Mouse (Mus musculus): Measurements from ENCODE around the gene Henmt1. TPM values are rescaled to one million over a fixed set of nuclear protein-coding genes. Genes with fewer than 3 reads are reported as not detected.

The Henmt1 gene
- total and polyA plus RNA-seq, 2 experiments from 2014 or later = 0.24 to 2.2 TPM

- peaks cover 30% of the 10 kb centered on the region for H3K36me3 ChIP-seq (ENCODE audit: insufficient read depth)
- no peaks in the 10 kb centered on the region for H3K27me3 ChIP-seq (ENCODE audit: insufficient read depth, low read length)
- H3K27ac ChIP-seq (ENCODE audit: low read depth, low read length) = no peak overlapping the region
- no peak for TF ChIP-seq CTCF (IDR thresholded peaks at IDR 0.05; ENCODE audit: low read depth)
- no peak overlapping the region for H3K9ac ChIP-seq
- DNase-seq (no peak), ATAC-seq (no peak)
- no peak overlapping the region for H3K4me3 ChIP-seq (ENCODE audit: low read depth, low read length)
- H3K9me3 ChIP-seq (ENCODE audit: low read length) = no peaks in the 10 kb centered on the region
- 52% methylated on average over 2 of the region's 2 CpGs for WGBS
- H3K4me2 ChIP-seq (ENCODE audit: low read depth) = no peak overlapping the region
- H3K4me1 ChIP-seq (ENCODE audit: insufficient read depth) = no peaks in the 10 kb centered on the region
Measured at GRCm38 (mm10) chr3:108902038-108902437, 37.6 kb upstream of the Henmt1 start.

- Histone ChIP-seq H3K4me1 (ENCODE audit: insufficient read depth) (no peaks in the 10 kb centered on the region), H3K4me2 (ENCODE audit: low read depth) (no peak overlapping the region), H3K9ac (no peak overlapping the region), H3K36me3 (ENCODE audit: insufficient read depth) (peaks cover 33% of the 10 kb centered on the region), H3K9me3 (ENCODE audit: low read length) (no peaks in the 10 kb centered on the region), H3K27me3 (ENCODE audit: insufficient read depth, low read length) (no peaks in the 10 kb centered on the region), H3K4me3 (ENCODE audit: low read depth, low read length) (no peak overlapping the region), H3K27ac (ENCODE audit: low read depth, low read length) (no peak overlapping the region)
- TF ChIP-seq CTCF (IDR thresholded peaks at IDR 0.05; ENCODE audit: low read depth) = no peak
- DNase-seq (no peak), ATAC-seq (no peak)
- 93% methylated on average over 6 of the region's 6 CpGs for WGBS
Measured at GRCm38 (mm10) chr3:108902934-108903333, 36.7 kb upstream of the Henmt1 start.

GRCm38 (mm10) chr3:108910303-108911080 is 29.2 kb upstream of the Henmt1 start:
- Histone ChIP-seq H3K9ac (peak overlapping the region; percentile 76), H3K4me1 (ENCODE audit: insufficient read depth) (no peaks in the 10 kb centered on the region), H3K27me3 (ENCODE audit: insufficient read depth, low read length) (no peaks in the 10 kb centered on the region), H3K4me2 (ENCODE audit: low read depth) (peak overlapping the region; percentile 98), H3K9me3 (ENCODE audit: low read length) (no peaks in the 10 kb centered on the region), H3K27ac (ENCODE audit: low read depth, low read length) (peak overlapping the region; percentile 96), H3K4me3 (ENCODE audit: low read depth, low read length) (peak overlapping the region; percentile 71), H3K36me3 (ENCODE audit: insufficient read depth) (peaks cover 13% of the 10 kb centered on the region)
- no peak for TF ChIP-seq CTCF (IDR thresholded peaks at IDR 0.05; ENCODE audit: low read depth)
- DNase-seq (no peak), ATAC-seq (no peak)
- under 1% methylated on average over 32 of the region's 32 CpGs for WGBS

- H3K36me3 ChIP-seq (ENCODE audit: insufficient read depth) = peaks cover 9% of the 10 kb centered on the region
- H3K9me3 ChIP-seq (ENCODE audit: low read length) = no peaks in the 10 kb centered on the region
- DNase-seq (peak; percentile 75), ATAC-seq (peak; percentile 78)
- peak overlapping the region; percentile 71 for H3K4me3 ChIP-seq (ENCODE audit: low read depth, low read length)
- TF ChIP-seq CTCF (IDR thresholded peaks at IDR 0.05; ENCODE audit: low read depth) = peak; percentile 70
- H3K4me2 ChIP-seq (ENCODE audit: low read depth) = peak overlapping the region; percentile 98
- under 1% methylated on average over 43 of the region's 44 CpGs for WGBS
- H3K27ac ChIP-seq (ENCODE audit: low read depth, low read length) = peak overlapping the region; percentile 96
- H3K4me1 ChIP-seq (ENCODE audit: insufficient read depth) = no peaks in the 10 kb centered on the region
- no peaks in the 10 kb centered on the region for H3K27me3 ChIP-seq (ENCODE audit: insufficient read depth, low read length)
- peak overlapping the region; percentile 76 for H3K9ac ChIP-seq
Measured at GRCm38 (mm10) chr3:108911081-108911547, 28.6 kb upstream of the Henmt1 start.

- H3K36me3 ChIP-seq (ENCODE audit: insufficient read depth) = peaks cover 6% of the 10 kb centered on the region
- no peaks in the 10 kb centered on the region for H3K27me3 ChIP-seq (ENCODE audit: insufficient read depth, low read length)
- peak within 1 kb of the TSS; percentile 76 for H3K9ac ChIP-seq
- DNase-seq (peak; percentile 97), ATAC-seq (peak; percentile 99)
- no peak for TF ChIP-seq CTCF (IDR thresholded peaks at IDR 0.05; ENCODE audit: low read depth)
- H3K27ac ChIP-seq (ENCODE audit: low read depth, low read length) = peak within 1 kb of the TSS; percentile 96
- no peaks in the 10 kb centered on the region for H3K9me3 ChIP-seq (ENCODE audit: low read length)
- H3K4me3 ChIP-seq (ENCODE audit: low read depth, low read length) = peak within 1 kb of the TSS; percentile 71
- peak within 1 kb of the TSS; percentile 98 for H3K4me2 ChIP-seq (ENCODE audit: low read depth)
- WGBS = 1% methylated on average over 53 of the region's 53 CpGs
- no peaks in the 10 kb centered on the region for H3K4me1 ChIP-seq (ENCODE audit: insufficient read depth)
Measured at GRCm38 (mm10) chr3:108911548-108912413, 27.9 kb upstream of the Henmt1 start, which contains the start of gene Prpf38b. Gene Prpf38b (minus strand): TSS chr3:108911727.

- no peaks in the 10 kb centered on the region for H3K4me1 ChIP-seq (ENCODE audit: insufficient read depth)
- no peaks in the 10 kb centered on the region for H3K36me3 ChIP-seq (ENCODE audit: insufficient read depth)
- no peak overlapping the region for H3K9ac ChIP-seq
- no peak for TF ChIP-seq CTCF (IDR thresholded peaks at IDR 0.05; ENCODE audit: low read depth)
- ATAC-seq = no peak
- DNase-seq = peak; percentile 41
- WGBS = 63% methylated on average over 1 of the region's 1 CpGs
- H3K27me3 ChIP-seq (ENCODE audit: insufficient read depth, low read length) = no peaks in the 10 kb centered on the region
- H3K4me3 ChIP-seq (ENCODE audit: low read depth, low read length) = no peak overlapping the region
- H3K27ac ChIP-seq (ENCODE audit: low read depth, low read length) = no peak overlapping the region
- H3K9me3 ChIP-seq (ENCODE audit: low read length) = no peaks in the 10 kb centered on the region
- H3K4me2 ChIP-seq (ENCODE audit: low read depth) = no peak overlapping the region
Measured at GRCm38 (mm10) chr3:108915999-108916398, 23.7 kb upstream of the Henmt1 start.
